Mouse (Mus musculus) embryo, embryonic 11.5 days (tissue): ENCODE measurements around the gene Diaph3.
A peak's percentile ranks its signal among the peaks of the same experiment; 100 is the strongest.

ENCODE experiments used
- DNase-seq: peaks from one replicate; pipeline ENCODE4 v3.0.0-alpha.2; 2012; ENCODE audit warnings: low read depth, low spot score

Diaph3 gene

GRCm38 (mm10) chr14:86660556-86660955 lies 480.5 kb downstream of the Diaph3 start:
- DNase-seq = no peak

GRCm38 (mm10) chr14:86656262-86656661 lies 484.8 kb downstream of the Diaph3 start:
- DNase-seq = no peak

GRCm38 (mm10) chr14:86646499-86647120 lies 494.4 kb downstream of the Diaph3 start:
- no peak for DNase-seq

GRCm38 (mm10) chr14:86642831-86643241 lies 498.2 kb downstream of the Diaph3 start:
- DNase-seq = peak; percentile 4

GRCm38 (mm10) chr14:86641839-86642238 lies 499.2 kb downstream of the Diaph3 start:
- no peak for DNase-seq

GRCm38 (mm10) chr14:86640086-86640485 lies 500.9 kb downstream of the Diaph3 start:
- DNase-seq = no peak

- DNase-seq = no peak
Observed at GRCm38 (mm10) chr14:86635594-86636140, 505.4 kb downstream of the Diaph3 start.

- no peak for DNase-seq
Observed at GRCm38 (mm10) chr14:86635052-86635451, 506.0 kb downstream of the Diaph3 start.

GRCm38 (mm10) chr14:86633799-86634198 lies 507.2 kb downstream of the Diaph3 start:
- peak; percentile 19 for DNase-seq

- no peak for DNase-seq
Observed at GRCm38 (mm10) chr14:86624816-86625425, 516.1 kb downstream of the Diaph3 start.

GRCm38 (mm10) chr14:86619637-86620036 lies 521.4 kb downstream of the Diaph3 start:
- no peak for DNase-seq
